Mouse (Mus musculus): ENCODE data around the gene Gse1.

GRCm38 (mm10) chr8:120504251-120505081, 276.2 kb downstream of the Gse1 start:
- TF ChIP-seq POLR2A (IDR thresholded peaks at IDR 0.05; ENCODE audit: insufficient read depth, low read depth, low read length), result no peak
- no peak for TF ChIP-seq CTCF (IDR thresholded peaks at IDR 0.05)
- TF ChIP-seq EP300 (IDR thresholded peaks at IDR 0.05; ENCODE audit: insufficient read depth, low read depth, low read length), result 0 out of 2 replicates have a peak, but pooled peaks have one; percentile 53

Data from heart, adult 2 months (tissue).